Mouse (Mus musculus) urinary bladder, postnatal 25 days (tissue): ENCODE measurements around the gene Ighmbp2.
"Not testable (repeated sequence)": the region's sequence is repeated elsewhere in the genome, so short reads cannot be mapped to it uniquely, and the experiment has no call there.

Source experiments
- DNase-seq: peaks from one replicate; pipeline ENCODE4 v3.0.0; 2022; ENCODE audit warnings: low spot score

Ighmbp2 gene

DNA sequence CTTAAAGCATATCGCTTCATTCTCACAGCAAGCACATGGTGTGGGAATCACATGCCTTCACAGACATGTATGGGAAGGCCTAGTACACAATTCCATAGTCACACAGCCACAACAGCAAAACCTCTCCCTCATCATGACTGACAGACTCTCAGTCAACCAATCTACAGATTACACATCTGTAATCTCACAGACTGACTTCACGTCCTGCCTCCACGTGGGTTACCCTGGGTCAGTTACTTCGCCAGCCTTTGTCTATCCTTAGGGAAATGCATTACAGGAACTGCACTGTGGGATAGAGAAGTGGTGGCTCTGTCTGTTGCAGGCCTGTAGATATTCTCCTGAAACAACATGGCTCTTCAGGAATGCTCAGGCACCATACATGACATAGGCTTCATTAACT lies 931 bp downstream of the Ighmbp2 start:
- no peak for DNase-seq

DNA sequence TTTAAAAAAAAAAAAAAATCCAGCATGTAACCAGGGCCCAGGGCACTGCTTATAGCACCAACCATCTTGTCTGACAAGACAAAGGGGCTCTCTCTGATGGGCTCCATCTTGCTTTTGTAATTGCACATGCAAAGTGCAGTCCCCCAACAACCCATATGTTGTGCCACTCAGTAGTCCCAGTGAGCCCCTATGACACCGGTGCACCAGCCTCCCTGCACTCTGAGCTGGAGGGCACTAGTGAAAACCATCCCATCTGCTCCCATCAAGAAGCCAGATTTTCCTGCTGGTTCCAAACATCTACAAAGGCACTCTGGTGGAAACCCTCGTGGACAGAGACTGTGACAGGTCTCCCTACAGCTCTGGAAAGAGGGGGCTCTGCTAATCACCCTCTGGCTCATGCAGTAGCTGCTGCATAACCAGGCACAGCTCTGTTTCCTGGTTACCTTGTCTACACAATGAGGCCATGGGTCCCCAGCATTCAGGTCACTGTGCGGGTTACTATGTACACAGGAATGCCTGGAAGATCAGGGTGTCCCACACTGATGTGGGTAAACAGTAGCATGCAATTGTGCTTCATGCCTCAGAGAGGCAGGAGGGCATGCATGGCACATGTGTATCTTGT lies 7.0 kb downstream of the Ighmbp2 start:
- DNase-seq: no peak

DNA sequence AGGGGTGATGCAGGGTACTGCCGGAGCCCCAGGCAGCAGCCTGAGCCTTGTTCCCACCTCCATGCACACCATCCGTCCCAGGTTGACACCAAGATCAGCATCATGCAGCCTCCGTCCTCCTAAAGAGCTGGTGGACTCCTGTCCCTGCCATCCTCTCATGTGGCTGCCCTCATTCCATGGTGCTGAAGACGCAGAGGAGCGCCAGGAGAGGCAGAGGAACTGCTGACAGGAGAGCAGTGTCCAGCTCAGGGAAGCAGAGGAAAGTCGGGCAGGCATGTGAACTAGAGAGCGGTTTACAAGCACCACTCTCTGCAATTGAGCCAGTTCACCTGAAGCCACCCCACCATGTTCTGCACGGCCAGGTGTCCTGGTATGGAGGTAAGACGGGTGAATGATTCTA lies 9.5 kb downstream of the Ighmbp2 start:
- no peak for DNase-seq

DNA sequence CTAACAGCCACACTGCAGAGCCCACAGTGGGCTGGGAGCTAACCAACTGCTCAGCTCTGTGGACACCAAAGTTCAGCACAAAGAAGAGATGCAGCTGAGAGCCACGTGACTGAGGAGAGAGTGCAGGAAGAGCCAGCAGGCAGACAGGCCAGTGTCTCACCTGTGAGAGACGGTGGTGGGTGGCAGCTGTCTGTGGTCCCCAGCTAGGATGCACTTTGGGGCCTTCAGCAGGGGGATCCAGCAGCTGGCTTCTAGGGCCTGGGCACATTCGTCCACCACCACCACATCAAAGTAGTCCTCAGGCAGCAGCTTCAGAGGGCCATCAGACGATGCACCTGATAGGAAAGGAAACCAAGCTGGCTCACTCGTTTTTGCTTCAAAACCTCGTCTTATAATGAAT lies 11.5 kb downstream of the Ighmbp2 start:
- DNase-seq: no peak

DNA sequence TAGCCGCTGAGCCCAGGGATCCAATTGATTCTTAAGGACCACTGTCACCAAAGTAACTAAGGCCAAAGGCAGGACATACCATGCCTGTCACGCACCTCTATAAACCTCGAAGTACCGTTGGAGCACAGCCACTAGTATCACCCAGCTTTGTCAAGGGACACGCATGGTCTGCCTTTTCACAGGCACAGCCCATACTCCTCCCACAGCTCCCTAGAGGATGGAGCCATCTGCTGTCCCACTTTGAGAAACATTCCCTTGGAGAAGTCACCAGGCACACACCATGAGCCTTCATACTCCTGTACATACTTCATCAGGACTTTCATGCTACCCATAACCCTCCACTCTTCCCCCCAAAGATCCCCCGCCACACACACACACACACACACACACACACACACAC lies 13.0 kb downstream of the Ighmbp2 start:
- DNase-seq: no peak

DNA sequence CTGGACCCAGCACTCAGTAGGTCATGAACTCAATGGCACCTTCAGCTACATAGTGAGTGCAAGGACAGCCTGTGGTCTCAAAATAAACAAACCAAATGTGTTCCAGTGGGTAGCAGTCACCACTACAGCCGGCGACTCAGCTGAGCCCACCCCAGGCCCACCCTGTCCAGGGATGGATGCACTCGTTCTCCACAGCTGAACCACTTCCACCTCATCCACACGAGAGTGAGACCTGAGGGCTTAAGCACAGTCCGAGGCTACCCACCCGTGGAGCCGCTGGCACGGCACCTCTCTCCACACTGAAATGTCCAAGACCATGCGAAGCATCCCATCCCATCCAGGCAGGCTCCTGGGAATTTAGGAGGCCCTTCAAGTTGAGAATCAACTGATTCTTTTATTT lies 13.5 kb downstream of the Ighmbp2 start:
- DNase-seq: no peak

DNA sequence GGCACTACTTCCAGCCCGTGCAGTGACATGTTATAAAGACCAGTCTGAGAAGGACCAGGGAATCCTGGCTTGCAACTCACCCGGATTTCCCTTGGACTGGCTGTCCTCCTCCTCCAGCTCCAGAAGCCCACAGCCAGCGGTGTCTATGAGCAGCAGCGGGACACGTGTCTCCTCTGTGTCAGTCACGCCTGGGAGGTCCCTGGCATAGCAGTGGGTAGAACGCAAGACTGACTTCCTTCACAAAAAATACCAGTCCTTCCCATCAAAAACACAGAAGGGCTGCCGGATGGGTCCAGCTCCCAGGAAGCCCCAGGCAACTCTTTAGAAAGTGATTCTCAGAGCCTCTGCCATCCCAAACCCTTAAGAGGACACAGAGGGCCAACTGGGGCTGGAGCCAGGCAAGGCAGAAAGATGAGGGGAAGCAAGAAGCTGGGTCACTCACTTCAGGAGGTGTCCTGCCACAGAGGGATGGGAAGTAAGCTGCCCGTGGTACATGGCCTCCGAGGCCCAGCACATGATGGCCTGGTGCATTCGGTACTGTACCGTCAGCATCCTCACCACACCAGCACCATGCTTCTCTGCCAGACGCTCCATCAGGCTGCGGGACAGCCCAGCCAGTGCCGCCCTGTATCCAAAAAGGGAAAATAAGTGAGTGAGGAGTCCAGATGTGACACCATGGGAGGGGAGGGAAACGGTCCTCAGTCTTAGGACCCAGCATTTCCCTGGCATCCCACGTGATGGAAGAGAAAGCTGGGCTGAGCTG lies 14.4 kb downstream of the Ighmbp2 start:
- no peak for DNase-seq

DNA sequence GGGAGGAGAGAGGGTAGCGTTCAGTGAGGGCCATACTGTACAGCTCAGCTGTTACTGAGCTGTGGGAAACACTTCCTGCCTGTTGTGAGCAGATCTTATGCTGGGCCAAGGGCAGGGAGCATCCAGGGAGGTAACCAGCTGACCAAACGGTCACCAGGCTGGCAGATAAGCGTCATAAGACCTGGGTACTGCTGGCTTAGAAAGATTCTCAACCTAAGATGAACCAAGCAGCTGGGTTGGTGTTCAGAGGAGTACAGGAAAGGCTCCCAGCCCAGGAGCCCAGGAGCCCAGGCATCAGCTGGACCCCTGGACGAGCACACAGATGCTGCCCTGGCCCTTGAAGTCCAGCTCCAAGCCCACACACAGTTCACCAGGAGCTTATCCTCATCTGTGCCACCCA lies 15.5 kb downstream of the Ighmbp2 start:
- DNase-seq: no peak

DNA sequence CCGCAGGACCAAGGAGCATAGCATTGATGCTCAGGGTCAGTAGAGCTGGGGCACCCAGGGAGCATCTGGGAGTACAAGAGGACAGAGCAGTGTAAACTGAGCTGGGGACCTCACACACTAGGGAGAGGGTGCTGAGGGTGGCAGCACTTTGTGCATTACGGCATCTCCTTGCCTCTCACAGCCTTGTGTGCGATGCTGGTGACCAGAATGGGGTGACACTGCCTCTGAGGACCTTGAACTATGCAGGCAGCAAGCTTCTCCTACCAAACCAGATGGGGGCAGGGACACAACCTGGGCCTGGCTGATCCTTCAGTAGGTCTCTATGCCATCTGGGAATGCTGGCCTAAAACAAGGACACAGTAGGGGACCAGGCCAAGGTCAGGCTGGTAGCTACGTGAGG lies 16.1 kb downstream of the Ighmbp2 start:
- peak; percentile 11 for DNase-seq

DNA sequence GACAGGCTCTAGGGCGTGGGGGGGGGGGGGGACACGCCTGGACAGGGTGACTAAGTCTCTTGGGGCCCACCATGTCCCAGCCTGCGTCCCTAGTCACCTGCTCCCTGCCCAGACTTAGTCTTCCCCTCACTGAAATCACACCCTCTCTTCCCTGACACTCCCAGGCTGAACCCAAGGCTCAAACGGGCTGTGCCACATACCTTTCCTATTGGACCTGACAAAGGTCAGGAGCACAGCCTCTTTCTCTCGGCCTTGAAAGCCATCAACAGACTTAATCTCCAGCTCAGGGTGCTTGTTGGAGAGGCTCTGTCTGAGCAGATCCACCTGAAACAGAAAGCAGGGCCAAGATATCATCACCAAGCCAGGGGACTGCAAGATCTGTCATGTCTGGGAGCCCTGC lies 16.7 kb downstream of the Ighmbp2 start:
- no peak for DNase-seq

DNA sequence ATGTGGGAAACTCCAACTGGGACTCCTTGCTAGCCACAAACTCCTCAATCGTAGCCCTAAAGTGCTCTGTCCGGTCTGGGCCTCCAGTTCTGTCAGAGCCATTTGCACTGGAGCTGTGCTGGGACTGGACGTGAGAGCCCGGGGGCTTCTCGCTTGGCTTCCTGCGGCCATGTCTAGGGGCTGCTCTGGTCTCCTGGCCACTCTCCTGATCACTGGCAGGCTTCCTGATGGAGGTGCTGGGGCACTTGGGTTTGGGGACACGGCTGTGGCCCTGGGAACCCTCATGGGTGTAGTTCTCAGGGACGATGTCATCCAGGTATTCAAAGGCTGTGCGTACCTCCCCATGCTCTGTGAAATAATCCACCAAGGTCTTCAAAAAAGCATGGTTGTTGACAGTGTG lies 17.6 kb downstream of the Ighmbp2 start:
- peak; percentile 2 for DNase-seq

DNA sequence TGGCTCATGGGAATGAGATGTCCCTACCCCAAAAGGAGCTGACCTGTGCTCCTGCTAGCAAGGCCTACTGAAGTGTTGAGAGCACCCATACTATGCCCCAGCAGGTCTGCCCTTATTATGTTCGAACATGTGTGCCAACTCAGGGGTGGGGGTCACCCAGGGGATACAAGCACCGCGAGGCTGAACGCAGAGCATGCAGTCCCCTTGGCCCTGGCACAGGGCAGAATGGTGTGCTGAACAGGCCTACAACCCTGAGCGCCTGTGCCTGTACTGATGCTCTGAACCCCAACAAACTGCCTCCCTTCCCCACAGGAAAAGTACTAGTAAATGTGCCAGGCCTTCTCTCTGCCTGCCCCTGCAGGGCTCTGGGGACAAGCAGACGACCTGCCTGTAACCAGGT lies 18.5 kb downstream of the Ighmbp2 start:
- peak; percentile 2 for DNase-seq

DNA sequence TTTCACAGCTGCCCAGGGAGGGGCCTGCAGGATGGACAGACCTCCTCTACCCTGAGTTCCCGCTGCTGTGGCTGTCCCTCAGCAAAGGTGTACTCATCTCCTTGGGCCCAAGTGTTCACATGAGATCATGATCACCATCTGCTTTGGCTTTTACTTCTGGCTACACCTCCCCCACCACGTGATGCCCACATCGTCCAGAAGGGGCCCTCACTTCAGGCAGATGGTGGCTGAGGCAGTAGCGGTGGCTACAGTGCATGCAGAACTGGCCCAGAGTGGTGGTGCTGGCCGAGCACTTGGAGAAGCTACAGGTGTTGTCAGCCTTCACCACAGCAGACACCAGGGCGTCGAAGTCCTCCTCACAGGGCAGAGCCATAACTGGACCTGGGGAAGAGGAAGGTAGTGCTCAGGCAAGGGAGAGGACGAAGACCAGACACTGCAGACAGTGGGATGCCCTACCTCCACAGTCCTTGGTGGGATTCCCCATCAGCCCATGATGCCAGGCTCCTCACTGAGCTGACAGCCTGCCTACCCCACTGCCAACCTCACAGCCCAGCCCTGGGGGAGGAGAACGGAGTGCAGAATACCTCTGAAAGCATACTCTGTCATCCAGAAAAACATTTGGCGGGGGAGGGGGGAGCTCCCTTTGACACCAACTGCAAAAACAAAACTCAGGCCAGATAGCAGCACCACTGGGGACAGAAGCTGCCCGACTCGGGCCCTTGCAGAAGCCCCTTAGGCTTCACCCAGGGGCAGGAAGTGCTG lies 20.9 kb downstream of the Ighmbp2 start:
- no peak for DNase-seq

DNA sequence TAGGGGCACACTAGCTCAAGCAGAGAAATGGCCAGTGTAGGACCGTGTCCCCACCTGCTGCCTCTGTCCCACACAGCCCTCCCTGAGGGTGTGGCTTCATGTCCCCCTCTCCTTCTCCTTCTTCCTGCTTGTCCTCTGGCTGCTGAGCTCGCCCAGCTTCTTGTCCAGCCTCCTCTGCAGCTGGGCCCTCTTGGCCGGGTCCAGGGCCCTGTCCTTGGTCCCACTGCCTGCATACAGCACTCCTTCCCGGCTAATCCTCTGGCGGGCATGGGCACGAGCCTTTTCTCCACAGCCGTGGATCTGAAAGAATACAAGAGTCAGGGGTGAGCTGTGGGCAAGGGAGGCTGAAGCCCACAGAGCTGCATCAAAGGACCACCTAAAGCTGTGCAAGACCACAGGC lies 21.5 kb downstream of the Ighmbp2 start:
- no peak for DNase-seq

DNA sequence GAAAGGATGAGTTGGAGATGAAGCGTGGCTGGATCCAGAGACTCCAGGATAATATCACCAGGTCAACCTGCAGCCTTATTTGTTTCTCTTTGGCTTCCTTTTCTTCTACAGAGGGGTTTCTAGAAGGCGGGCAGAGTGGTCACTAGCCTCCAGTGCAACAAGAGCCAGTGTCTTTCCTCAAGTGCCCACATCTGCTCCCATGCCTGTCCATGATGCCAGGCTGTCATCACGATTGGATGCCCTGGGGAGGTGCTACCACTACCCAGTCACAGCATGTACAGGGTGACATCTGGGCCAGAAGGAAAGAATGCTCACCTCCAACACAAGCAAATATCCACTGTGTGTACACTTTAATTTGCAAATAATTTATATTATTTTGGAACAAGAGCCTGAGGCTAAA lies 22.2 kb downstream of the Ighmbp2 start:
- DNase-seq: no peak

DNA sequence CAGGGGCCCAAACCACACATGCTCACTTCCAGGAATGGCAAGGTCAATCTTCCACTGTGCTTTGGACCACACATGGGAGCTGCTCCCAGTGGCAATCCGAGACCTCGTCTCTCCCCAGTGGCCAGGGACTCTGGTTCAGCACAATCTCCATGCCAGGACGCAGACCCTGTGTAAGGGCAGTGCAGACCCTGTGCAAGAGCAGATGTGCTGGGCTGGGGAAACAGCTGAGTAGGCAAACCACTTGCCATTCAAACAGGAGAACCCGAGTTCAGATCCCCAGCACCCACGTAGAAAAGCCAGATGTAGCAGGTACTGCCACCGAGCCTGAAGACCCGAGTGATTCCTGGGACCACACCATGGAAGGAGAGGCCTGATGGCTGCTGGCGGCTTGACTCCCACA lies 22.8 kb downstream of the Ighmbp2 start:
- DNase-seq: no peak

DNA sequence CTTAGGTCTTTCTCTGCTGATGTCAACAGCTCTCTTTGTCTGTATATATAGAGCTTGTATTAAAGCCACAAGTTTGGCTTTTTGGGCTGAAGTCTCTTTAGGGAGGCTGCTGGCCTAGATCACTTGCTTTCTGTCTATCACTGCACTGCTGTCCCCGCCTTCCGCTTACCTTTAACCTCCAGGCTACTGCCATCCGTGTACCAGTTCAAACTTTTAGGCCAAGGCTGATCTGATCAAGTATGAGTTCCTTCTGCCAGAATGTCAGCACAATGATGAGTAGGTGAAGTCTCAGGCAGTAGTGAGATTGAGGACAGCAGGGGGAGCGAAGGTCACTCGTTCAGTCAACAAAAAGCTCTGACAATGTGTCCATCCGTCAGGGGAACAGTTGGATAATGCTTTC lies 57.6 kb downstream of the Ighmbp2 start:
- not testable (repeated sequence) for DNase-seq

DNA sequence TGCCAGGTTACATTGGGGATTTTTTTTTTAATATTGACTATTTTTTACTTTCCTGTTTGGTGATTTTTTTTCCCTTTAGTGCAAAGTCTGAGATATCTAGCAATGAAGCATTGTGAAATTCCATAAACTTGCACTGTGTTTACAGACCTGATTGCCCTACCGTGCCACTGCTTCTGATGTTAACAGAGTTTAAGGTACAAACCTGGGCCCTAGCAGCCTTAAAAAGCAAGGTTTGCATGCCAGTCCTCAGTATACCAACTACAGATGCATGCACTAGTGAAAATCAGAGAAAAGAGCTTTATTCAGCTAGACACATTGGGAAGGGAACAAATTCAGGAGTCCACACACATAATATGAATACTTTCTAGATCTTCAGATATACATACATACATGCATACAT lies 67.9 kb downstream of the Ighmbp2 start:
- DNase-seq: not testable (repeated sequence)
